Mouse (Mus musculus) cerebellum, adult 2 months (tissue): ENCODE measurements around the gene Med27. TPM values are rescaled to one million over a fixed set of nuclear protein-coding genes. Genes with fewer than 3 reads are reported as not detected.
A peak's percentile ranks its signal among the peaks of the same experiment; 100 is the strongest.

ENCODE experiments used
- DNase-seq, 2 experiments: peaks; one replicate each; pipeline ENCODE4 v3.0.0; 2021
- H3K27ac ChIP-seq: fragments of 200-500 bp; 2 replicates; pipeline ENCODE4 v1.5.1; 2012; ENCODE audit warnings: low read length, control low read depth, inconsistent platforms; ENCODE audit not compliant: insufficient read depth
- H3K27me3 ChIP-seq: fragments of 200-500 bp; 2 replicates; pipeline ENCODE4 v1.6.1; 2012; ENCODE audit warnings: inconsistent platforms, mild to moderate bottlenecking, low read length, moderate library complexity; ENCODE audit not compliant: control insufficient read depth, insufficient read depth
- H3K4me1 ChIP-seq: fragments of 200-500 bp; 2 replicates; pipeline ENCODE4 v1.6.1; 2011; ENCODE audit warnings: low read length; ENCODE audit not compliant: control insufficient read depth, insufficient read depth
- H3K4me3 ChIP-seq: fragments of 200-500 bp; replicated peaks from 2 replicates; pipeline ENCODE3; 2011; ENCODE audit warnings: mild to moderate bottlenecking, low read depth, low read length, control low read depth; ENCODE audit not compliant: insufficient read depth
- CTCF ChIP-seq: fragments of 200-500 bp; IDR thresholded peaks from 2 replicates; pipeline ENCODE4 v1.5.1; 2011; ENCODE audit warnings: low read depth, mild to moderate bottlenecking, control low read depth, low read length, moderate library complexity, borderline replicate concordance; ENCODE audit not compliant: insufficient read depth
- POLR2A ChIP-seq: fragments of 200-500 bp; IDR thresholded peaks from 2 replicates; pipeline ENCODE4 v1.6.1; 2011; ENCODE audit warnings: low read length, control low read depth, borderline replicate concordance; ENCODE audit not compliant: insufficient read depth
- WGBS: fragments of 180-500 bp; shearing (Covaris S2); methylation state at CpG from one replicate; pipeline ENCODE4 v1.1.7; 2018; 5-methylcytosine and 5-hydroxymethylcytosine counted together
- polyA plus RNA-seq: library from polyadenylated mRNA; depleted of rRNA; stranded (reverse); fragments of >200 nt; gene quantifications from 2 replicates; pipeline ENCODE4 v1.2.3, GENCODE M21; 2012

Med27 gene
- polyA plus RNA-seq, 1 experiment: 45.3 TPM

GRCm38 (mm10) chr2:29400812-29401211, 54.2 kb downstream of the Med27 start:
- no peak overlapping the region for H3K4me3 ChIP-seq
- no peaks in the 10 kb centered on the region for H3K27me3 ChIP-seq
- no peak overlapping the region for H3K27ac ChIP-seq
- TF ChIP-seq CTCF (no peak), POLR2A (no peak)
- no peak for DNase-seq
- peaks cover 9% of the 10 kb centered on the region for H3K4me1 ChIP-seq
- WGBS: 88% methylated on average over 3 of the region's 3 CpGs

GRCm38 (mm10) chr2:29401868-29402267, 55.2 kb downstream of the Med27 start:
- H3K4me1 ChIP-seq: peaks cover 9% of the 10 kb centered on the region
- WGBS: 77% methylated on average over 1 of the region's 1 CpGs
- no peak overlapping the region for H3K27ac ChIP-seq
- H3K4me3 ChIP-seq: no peak overlapping the region
- TF ChIP-seq CTCF: no peak
- TF ChIP-seq POLR2A: no peak
- H3K27me3 ChIP-seq: no peaks in the 10 kb centered on the region
- DNase-seq: no peak

DNA sequence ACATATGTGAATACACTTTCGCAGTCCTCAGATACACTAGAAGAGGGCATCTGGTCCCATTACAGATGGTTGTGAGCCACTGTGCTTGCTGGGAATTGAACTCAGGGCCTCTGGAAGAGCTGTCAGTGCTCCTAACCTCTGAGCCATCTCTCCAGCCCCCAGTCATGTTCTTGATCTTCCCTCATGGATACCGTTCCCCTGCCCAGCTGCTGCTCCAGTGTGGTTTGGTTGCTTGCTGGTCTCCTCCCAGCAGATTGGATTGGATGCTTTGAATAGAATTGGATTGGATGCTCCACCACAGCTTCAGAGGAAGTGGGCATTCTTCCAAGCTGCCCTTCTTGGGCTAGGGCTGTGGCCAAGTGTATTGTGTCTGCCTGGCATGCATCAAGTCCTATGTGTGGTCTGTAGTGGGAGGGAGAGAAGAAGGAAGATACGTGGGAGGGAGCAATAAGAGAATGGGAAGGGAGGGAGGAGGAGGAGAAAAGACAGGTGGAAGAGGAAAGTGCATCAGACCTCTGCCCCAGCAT, 56.0 kb downstream of the Med27 start:
- Histone ChIP-seq H3K27ac (no peak overlapping the region), H3K27me3 (no peaks in the 10 kb centered on the region), H3K4me1 (peaks cover 9% of the 10 kb centered on the region), H3K4me3 (no peak overlapping the region)
- TF ChIP-seq CTCF (no peak), POLR2A (no peak)
- DNase-seq: peak in 1 of 2 experiments; percentile 56
- 44% methylated on average over 3 of the region's 3 CpGs for WGBS

- H3K27me3 ChIP-seq: no peaks in the 10 kb centered on the region
- H3K27ac ChIP-seq: no peak overlapping the region
- 81% methylated on average over 9 of the region's 9 CpGs for WGBS
- TF ChIP-seq CTCF (peak; percentile 43; the same call in 1 of the 2 replicates), POLR2A (no peak)
- H3K4me3 ChIP-seq: no peak overlapping the region
- H3K4me1 ChIP-seq: peaks cover 9% of the 10 kb centered on the region
- no peak for DNase-seq
Measured at GRCm38 (mm10) chr2:29403799-29404530, 57.3 kb downstream of the Med27 start.

DNA sequence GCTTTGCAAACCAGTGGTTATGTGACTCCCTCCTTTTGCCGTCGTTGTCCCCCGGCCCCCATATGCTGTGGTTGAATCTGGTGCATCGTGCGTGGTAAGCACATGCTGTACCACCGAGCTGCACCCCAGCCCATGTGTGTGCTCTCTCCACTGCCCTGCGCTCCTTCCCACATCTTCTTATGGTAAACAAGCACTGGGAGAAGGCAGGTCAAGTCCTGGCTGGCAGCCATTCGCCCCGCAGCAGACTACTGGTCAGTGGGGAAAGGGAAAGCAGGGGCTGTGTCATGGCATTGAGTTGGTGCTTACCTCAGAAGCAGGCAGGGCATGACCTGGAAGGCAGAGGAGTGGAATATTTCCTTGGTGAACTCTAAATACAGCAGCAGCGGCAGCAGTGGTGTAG, 58.3 kb downstream of the Med27 start:
- Histone ChIP-seq H3K27ac (no peak overlapping the region), H3K27me3 (no peaks in the 10 kb centered on the region), H3K4me1 (peaks cover 9% of the 10 kb centered on the region), H3K4me3 (no peak overlapping the region)
- WGBS: 85% methylated on average over 10 of the region's 10 CpGs
- DNase-seq: no peak
- TF ChIP-seq POLR2A: no peak
- TF ChIP-seq CTCF: no peak

- no peaks in the 10 kb centered on the region for H3K27me3 ChIP-seq
- no peak overlapping the region for H3K27ac ChIP-seq
- no peak overlapping the region for H3K4me3 ChIP-seq
- TF ChIP-seq CTCF (no peak), POLR2A (no peak)
- H3K4me1 ChIP-seq: peaks cover 12% of the 10 kb centered on the region
- DNase-seq: no peak
- 96% methylated on average over 2 of the region's 2 CpGs for WGBS
Measured at GRCm38 (mm10) chr2:29405848-29406247, 59.2 kb downstream of the Med27 start.

GRCm38 (mm10) chr2:29407350-29407749, 60.7 kb downstream of the Med27 start:
- 83% methylated on average over 3 of the region's 3 CpGs for WGBS
- Histone ChIP-seq H3K27me3 (no peaks in the 10 kb centered on the region), H3K4me3 (no peak overlapping the region), H3K4me1 (peaks cover 15% of the 10 kb centered on the region), H3K27ac (no peak overlapping the region)
- DNase-seq: no peak
- no peak for TF ChIP-seq CTCF
- TF ChIP-seq POLR2A: no peak

GRCm38 (mm10) chr2:29407764-29408163, 61.1 kb downstream of the Med27 start:
- Histone ChIP-seq H3K4me1 (peaks cover 12% of the 10 kb centered on the region), H3K4me3 (no peak overlapping the region), H3K27me3 (no peaks in the 10 kb centered on the region), H3K27ac (no peak overlapping the region)
- TF ChIP-seq POLR2A: no peak
- TF ChIP-seq CTCF: no peak
- 89% methylated on average over 7 of the region's 7 CpGs for WGBS
- no peak for DNase-seq
